Comparison of ENCODE assay signal across 25 mouse cellular contexts in genomic region chr4:145559505-145560099, GRCm38 (mm10). TPM values are rescaled to one million over a fixed set of nuclear protein-coding genes. Genes with fewer than 3 reads are reported as not detected.
DNase-seq lines count a peak whose midpoint lies in the region; ATAC-seq lines count a peak whose summit lies in the region.
"Had no signal": no experiment of that assay in that cellular context is flagged by ENCODE, and none has a peak within 500 bp of the region (broad histone marks: within the 10 kb centered on the region; RNA-seq: fewer than 3 reads in every experiment).

No protein-coding gene starts in this region.

- no peak overlapping the region for H3K27ac ChIP-seq in embryonic facial prominence, embryonic 11.5 days (replicated peaks; ENCODE audit: low read depth, low read length)
- no peak overlapping the region for H3K27ac ChIP-seq in embryonic facial prominence, embryonic 10.5 days (replicated peaks)
- no peak overlapping the region for H3K27ac ChIP-seq in neural tube, embryonic 11.5 days (ENCODE audit: low read depth, low read length)
- H3K27ac ChIP-seq in neural tube, embryonic 15.5 days (replicated peaks), result no peak overlapping the region
- H3K27ac ChIP-seq: embryonic facial prominence, embryonic 13.5 days; forebrain, embryonic 10.5 days; heart, embryonic 10.5 days; hindbrain, embryonic 13.5 days; hindbrain, postnatal 0 days had no signal

- H3K36me3 ChIP-seq in embryonic facial prominence, embryonic 11.5 days (replicated peaks; ENCODE audit: control insufficient read depth, insufficient read depth, low read depth, low read length), result no peaks in the 10 kb centered on the region
- no peaks in the 10 kb centered on the region for H3K36me3 ChIP-seq in embryonic facial prominence, embryonic 10.5 days (replicated peaks)
- no peaks in the 10 kb centered on the region for H3K36me3 ChIP-seq in neural tube, embryonic 11.5 days (ENCODE audit: control insufficient read depth, insufficient read depth, low read length)
- no peaks in the 10 kb centered on the region for H3K36me3 ChIP-seq in neural tube, embryonic 15.5 days
- H3K36me3 ChIP-seq: embryonic facial prominence, embryonic 13.5 days; forebrain, embryonic 10.5 days; G1E; heart, embryonic 10.5 days; hindbrain, embryonic 13.5 days had no signal

- no peak for DNase-seq in embryonic facial prominence, embryonic 11.5 days (ENCODE audit: low spot score)
- no peak for DNase-seq in embryonic facial prominence, embryonic 10.5 days (ENCODE audit: low spot score)
- peak; percentile 8 for DNase-seq in kidney, adult 9 months
- no peak for DNase-seq in kidney, postnatal 4 days
- DNase-seq in neural tube, embryonic 11.5 days (ENCODE audit: low spot score), result no peak
- DNase-seq: adrenal gland, adult 8-10 months; adrenal gland, postnatal 36 days; B cell, adult 2 months; cerebellum, adult 2 months; cerebellum, postnatal 10 days; embryo, embryonic 11 days; gastrocnemius, postnatal 36 days; heart, adult 18-20 months; heart, postnatal 10 days had no signal

- no peaks in the 10 kb centered on the region for H3K27me3 ChIP-seq in embryonic facial prominence, embryonic 11.5 days (ENCODE audit: control insufficient read depth, insufficient read depth, low read length)
- no peaks in the 10 kb centered on the region for H3K27me3 ChIP-seq in embryonic facial prominence, embryonic 10.5 days (replicated peaks; ENCODE audit: low read depth, poor library complexity, severe bottlenecking)
- no peaks in the 10 kb centered on the region for H3K27me3 ChIP-seq in neural tube, embryonic 11.5 days (ENCODE audit: control insufficient read depth, insufficient read depth, low read length)
- H3K27me3 ChIP-seq in neural tube, embryonic 15.5 days (replicated peaks), result no peaks in the 10 kb centered on the region
- H3K27me3 ChIP-seq: embryonic facial prominence, embryonic 13.5 days; hindbrain, embryonic 13.5 days had no signal

- no peak overlapping the region for H3K4me3 ChIP-seq in embryonic facial prominence, embryonic 11.5 days (ENCODE audit: low read depth, low read length)
- H3K4me3 ChIP-seq in embryonic facial prominence, embryonic 10.5 days, result no peak overlapping the region
- H3K4me3 ChIP-seq in neural tube, embryonic 11.5 days (ENCODE audit: low read depth, low read length), result no peak overlapping the region
- no peak overlapping the region for H3K4me3 ChIP-seq in neural tube, embryonic 15.5 days (replicated peaks)
- H3K4me3 ChIP-seq: embryonic facial prominence, embryonic 13.5 days; forebrain, embryonic 10.5 days; heart, embryonic 10.5 days; hindbrain, embryonic 13.5 days had no signal

- ATAC-seq in embryonic facial prominence, embryonic 11.5 days (replicated peaks; ENCODE audit: insufficient number of reproducible peaks, low FRiP score, low TSS enrichment, low read depth), result 0 out of 2 replicates have a peak, but pooled peaks have one; percentile 18
- ATAC-seq in neural tube, embryonic 11.5 days (ENCODE audit: insufficient read depth, low FRiP score, low TSS enrichment), result peak; percentile 8; the same call in 1 of the 2 replicates
- ATAC-seq in neural tube, embryonic 15.5 days (ENCODE audit: low FRiP score), result no peak
- ATAC-seq in erythroblast, adult 5-6 weeks (replicated peaks; ENCODE audit: low FRiP score, poor library complexity, severe bottlenecking), result no peak
- ATAC-seq: CD4-positive, CD25-positive, alpha-beta regulatory T cell, adult 4 months; hindbrain, postnatal 0 days had no signal

- H3K9me3 ChIP-seq in embryonic facial prominence, embryonic 11.5 days (replicated peaks; ENCODE audit: control insufficient read depth, low read length), result peaks cover 11% of the 10 kb centered on the region
- H3K9me3 ChIP-seq in embryonic facial prominence, embryonic 10.5 days, result peaks cover 47% of the 10 kb centered on the region
- H3K9me3 ChIP-seq in neural tube, embryonic 11.5 days (ENCODE audit: control insufficient read depth, low read length), result 0 out of 2 replicates have a peak, but pooled peaks cover 8% of the 10 kb centered on the region
- H3K9me3 ChIP-seq in neural tube, embryonic 15.5 days (replicated peaks), result peaks cover 29% of the 10 kb centered on the region; the same call in 1 of the 2 replicates

- H3K4me2 ChIP-seq in embryonic facial prominence, embryonic 11.5 days (ENCODE audit: low read depth, low read length), result no peak overlapping the region
- no peak overlapping the region for H3K4me2 ChIP-seq in neural tube, embryonic 11.5 days (ENCODE audit: low read depth)
- no peak overlapping the region for H3K4me2 ChIP-seq in neural tube, embryonic 15.5 days
- H3K4me2 ChIP-seq: embryonic facial prominence, embryonic 13.5 days; hindbrain, embryonic 13.5 days had no signal

- H3K4me1 ChIP-seq in embryonic facial prominence, embryonic 11.5 days (ENCODE audit: control insufficient read depth, insufficient read depth, low read length), result no peaks in the 10 kb centered on the region
- H3K4me1 ChIP-seq in embryonic facial prominence, embryonic 10.5 days, result no peaks in the 10 kb centered on the region
- no peaks in the 10 kb centered on the region for H3K4me1 ChIP-seq in neural tube, embryonic 11.5 days (ENCODE audit: control insufficient read depth, insufficient read depth, low read length)
- H3K4me1 ChIP-seq in neural tube, embryonic 15.5 days, result no peaks in the 10 kb centered on the region
- H3K4me1 ChIP-seq: embryonic facial prominence, embryonic 13.5 days; forebrain, embryonic 10.5 days; heart, embryonic 10.5 days; hindbrain, embryonic 13.5 days had no signal

- no peak overlapping the region for H3K9ac ChIP-seq in embryonic facial prominence, embryonic 11.5 days (replicated peaks; ENCODE audit: low read length)
- H3K9ac ChIP-seq in neural tube, embryonic 11.5 days (ENCODE audit: low read length), result no peak overlapping the region
- no peak overlapping the region for H3K9ac ChIP-seq in neural tube, embryonic 15.5 days (replicated peaks)
- H3K9ac ChIP-seq: embryonic facial prominence, embryonic 13.5 days; hindbrain, embryonic 13.5 days had no signal

- WGBS in embryonic facial prominence, embryonic 11.5 days, result 46% methylated on average over 3 of the region's 3 CpGs
- 43% methylated on average over 3 of the region's 3 CpGs for WGBS in embryonic facial prominence, embryonic 10.5 days
- WGBS in neural tube, embryonic 11.5 days, result 43% methylated on average over 3 of the region's 3 CpGs
- 42% methylated on average over 3 of the region's 3 CpGs for WGBS in neural tube, embryonic 15.5 days

RNA-seq across cellular contexts. Expression of gene Gm13212, which starts 25.4 kb away (rescaled TPM):
- polyA plus RNA-seq in embryonic facial prominence, embryonic 11.5 days (2014; fragmentation: Nextera tagmentation; extraction: Ambion mirVana), result 1.8 and 2.3 TPM in 2 replicates
- 1.6 and 2.1 TPM in 2 replicates for polyA plus RNA-seq in embryonic facial prominence, embryonic 10.5 days (2016; fragmentation: Nextera tagmentation; extraction: Ambion mirVana)
- polyA plus RNA-seq in neural tube, embryonic 11.5 days (2014; fragmentation: Nextera tagmentation; extraction: Ambion mirVana), result 1.6 and 2.0 TPM in 2 replicates
- 0.33 and 1.6 TPM in 2 replicates for polyA plus RNA-seq in neural tube, embryonic 15.5 days (2015; fragmentation: Nextera tagmentation; extraction: Ambion mirVana)
- 4.6 and 5.2 TPM in 2 replicates for total RNA-seq in erythroblast, adult 5-6 weeks (2015; ENCODE audit: low replicate concordance)
- 0.70 and 1.8 TPM in 2 replicates for total RNA-seq in erythroblast, adult 5-6 weeks (2017; ENCODE audit: low replicate concordance)
- total RNA-seq: hindbrain, postnatal 0 days had no signal

RNA-seq across cellular contexts. Expression of gene Zfp990, which starts 49.0 kb away (rescaled TPM):
- polyA plus RNA-seq in embryonic facial prominence, embryonic 11.5 days (2014; fragmentation: Nextera tagmentation; extraction: Ambion mirVana), result 0.10 TPM in 1 of 2 replicates, not detected in the other
- polyA plus RNA-seq in embryonic facial prominence, embryonic 10.5 days (2016; fragmentation: Nextera tagmentation; extraction: Ambion mirVana), result not detected in 2 replicates
- polyA plus RNA-seq in neural tube, embryonic 11.5 days (2014; fragmentation: Nextera tagmentation; extraction: Ambion mirVana), result 0.08 and 0.09 TPM in 2 replicates
- polyA plus RNA-seq in neural tube, embryonic 15.5 days (2015; fragmentation: Nextera tagmentation; extraction: Ambion mirVana), result 0.15 TPM in 1 of 2 replicates, not detected in the other
- not detected in 2 replicates for total RNA-seq in erythroblast, adult 5-6 weeks (2015; ENCODE audit: low replicate concordance)
- not detected in 2 replicates for total RNA-seq in erythroblast, adult 5-6 weeks (2017; ENCODE audit: low replicate concordance)
- total RNA-seq: gastrocnemius, adult 8-10 months; hindbrain, postnatal 0 days had no signal
- polyA plus RNA-seq: cerebellum, adult 2 months; embryonic facial prominence, embryonic 13.5 days; heart, embryonic 14.5 days had no signal

Comparison
In these comparisons a context has a peak if more than half of its experiments do, and no peak if none do; other contexts are left out.
1. ATAC-seq: peak in embryonic facial prominence, embryonic 11.5 days (single experiment) and neural tube, embryonic 11.5 days (single experiment); none in neural tube, embryonic 15.5 days (single experiment) and erythroblast, adult 5-6 weeks (single experiment).